Mouse (Mus musculus): ENCODE results near the gene Fgfr2. TPM values are rescaled to one million over a fixed set of nuclear protein-coding genes. Genes with fewer than 3 reads are reported as not detected.

Gene Fgfr2
- polyA plus RNA-seq, 1 experiment from 2014 or later = 137 TPM

GRCm38 (mm10) chr7:131582178-131582577 is 1541.0 kb downstream of the Fgfr2 start:
- H3K9ac ChIP-seq = no peak overlapping the region
- no peaks in the 10 kb centered on the region for H3K36me3 ChIP-seq
- no peak overlapping the region for H3K27ac ChIP-seq (replicated peaks)
- WGBS = 51% methylated on average over 9 of the region's 9 CpGs
- H3K4me1 ChIP-seq = no peaks in the 10 kb centered on the region
- no peak overlapping the region for H3K4me3 ChIP-seq (replicated peaks)
- no peaks in the 10 kb centered on the region for H3K27me3 ChIP-seq
- no peaks in the 10 kb centered on the region for H3K9me3 ChIP-seq (replicated peaks)
- ATAC-seq (ENCODE audit: insufficient number of reproducible peaks, low FRiP score, low TSS enrichment, low read depth) = no peak
- H3K4me2 ChIP-seq (replicated peaks) = no peak overlapping the region

- no peak for ATAC-seq (ENCODE audit: insufficient number of reproducible peaks, low FRiP score, low TSS enrichment, low read depth)
- H3K9ac ChIP-seq = no peak overlapping the region
- H3K9me3 ChIP-seq (replicated peaks) = no peaks in the 10 kb centered on the region
- no peak overlapping the region for H3K4me3 ChIP-seq (replicated peaks)
- H3K27ac ChIP-seq (replicated peaks) = no peak overlapping the region
- 73% methylated on average over 6 of the region's 6 CpGs for WGBS
- H3K36me3 ChIP-seq = peaks cover 30% of the 10 kb centered on the region
- H3K27me3 ChIP-seq = no peaks in the 10 kb centered on the region
- H3K4me1 ChIP-seq = no peaks in the 10 kb centered on the region
- no peak overlapping the region for H3K4me2 ChIP-seq (replicated peaks)
Measured at GRCm38 (mm10) chr7:131575246-131575645, 1547.9 kb downstream of the Fgfr2 start.

DNA sequence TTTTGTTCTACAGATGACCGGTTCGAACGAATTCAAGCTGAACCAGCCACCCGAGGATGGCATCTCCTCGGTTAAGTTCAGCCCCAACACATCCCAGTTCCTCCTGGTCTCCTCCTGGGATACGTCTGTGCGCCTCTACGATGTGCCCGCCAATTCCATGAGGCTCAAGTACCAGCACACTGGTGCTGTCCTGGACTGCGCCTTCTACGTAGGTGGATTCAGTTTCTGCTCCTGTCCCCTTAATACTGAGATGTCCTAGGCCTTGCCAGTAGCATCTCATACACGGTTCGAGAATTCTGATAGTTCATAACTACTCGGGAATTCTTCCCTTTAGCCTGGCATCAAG is 1562.5 kb downstream of the Fgfr2 start:
- Histone ChIP-seq H3K4me1 (peaks cover 21% of the 10 kb centered on the region), H3K36me3 (peaks cover 28% of the 10 kb centered on the region), H3K4me2 (replicated peaks) (peak overlapping the region; percentile 55), H3K27ac (replicated peaks) (peak overlapping the region; percentile 91), H3K27me3 (peaks cover 33% of the 10 kb centered on the region), H3K4me3 (replicated peaks) (peak overlapping the region; percentile 83), H3K9me3 (replicated peaks) (no peaks in the 10 kb centered on the region), H3K9ac (peak overlapping the region; percentile 76)
- WGBS = under 1% methylated on average over 14 of the region's 14 CpGs
- peak; percentile 12; the same call in 1 of the 2 replicates for ATAC-seq (ENCODE audit: insufficient number of reproducible peaks, low FRiP score, low TSS enrichment, low read depth)

DNA sequence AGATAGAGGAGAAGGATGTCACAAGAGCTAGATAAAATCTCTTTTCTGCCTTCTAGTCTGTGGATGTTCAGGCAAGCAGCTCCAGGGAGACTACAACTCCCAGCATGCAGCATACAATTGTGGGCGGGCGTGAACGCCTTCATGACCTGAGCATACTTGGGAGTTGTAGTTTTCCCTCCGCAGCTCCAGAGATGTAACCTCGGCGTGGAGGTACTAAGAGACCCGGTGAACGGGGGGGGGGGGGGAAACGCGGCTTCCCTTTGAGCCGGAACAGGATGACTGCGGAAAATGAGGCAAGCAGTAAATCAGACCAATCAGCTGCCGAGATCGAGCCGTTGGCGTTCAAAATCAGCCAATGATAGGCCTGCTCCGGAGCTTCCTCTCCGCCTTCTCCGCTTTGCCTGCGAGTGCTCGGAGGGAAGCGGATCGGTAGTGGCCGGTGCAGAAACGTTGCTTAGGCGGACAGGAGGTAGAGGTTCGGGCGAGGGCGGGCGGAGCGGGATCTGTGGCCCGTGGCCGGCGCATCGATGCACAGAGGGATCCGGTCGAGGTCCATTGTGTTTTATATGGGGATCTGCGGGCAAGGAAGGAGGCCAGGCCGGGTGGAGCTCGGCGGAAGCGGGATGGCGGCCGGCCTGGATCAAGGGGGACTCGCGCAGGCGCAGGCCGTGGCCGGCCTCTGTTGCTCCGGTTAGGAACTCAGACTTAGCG is 1563.0 kb downstream of the Fgfr2 start, which contains the start of gene Bub3:
Bub3 (plus strand) TSS at position 237 of the 711 bp plus-strand sequence.
- whole genome bisulfite sequencing = under 1% methylated on average over 47 of the region's 51 CpGs
- Histone ChIP-seq H3K27me3 (peaks cover 38% of the 10 kb centered on the region), H3K4me3 (replicated peaks) (peak within 1 kb of the TSS; percentile 83), H3K9ac (peak within 1 kb of the TSS; percentile 76), H3K27ac (replicated peaks) (peak within 1 kb of the TSS; percentile 91), H3K36me3 (peaks cover 26% of the 10 kb centered on the region), H3K9me3 (replicated peaks) (no peaks in the 10 kb centered on the region), H3K4me2 (replicated peaks) (peak within 1 kb of the TSS; percentile 55), H3K4me1 (peaks cover 27% of the 10 kb centered on the region)
- ATAC-seq (ENCODE audit: insufficient number of reproducible peaks, low FRiP score, low TSS enrichment, low read depth) = peak; percentile 94

- Histone ChIP-seq H3K27me3 (peaks cover 62% of the 10 kb centered on the region), H3K4me1 (peaks cover 39% of the 10 kb centered on the region), H3K9ac (no peak overlapping the region), H3K27ac (replicated peaks) (no peak overlapping the region), H3K9me3 (replicated peaks) (no peaks in the 10 kb centered on the region), H3K4me2 (replicated peaks) (no peak overlapping the region), H3K36me3 (peaks cover 6% of the 10 kb centered on the region), H3K4me3 (replicated peaks) (no peak overlapping the region)
- no peak for ATAC-seq (ENCODE audit: insufficient number of reproducible peaks, low FRiP score, low TSS enrichment, low read depth)
- 37% methylated on average over 2 of the region's 2 CpGs for WGBS
Measured at GRCm38 (mm10) chr7:131557751-131558150, 1565.4 kb downstream of the Fgfr2 start.

GRCm38 (mm10) chr7:131556541-131557271 is 1566.4 kb downstream of the Fgfr2 start:
- Histone ChIP-seq H3K9me3 (replicated peaks) (no peaks in the 10 kb centered on the region), H3K9ac (no peak overlapping the region), H3K4me1 (peaks cover 33% of the 10 kb centered on the region), H3K4me3 (replicated peaks) (peak overlapping the region; percentile 9; the same call in 1 of the 2 replicates), H3K27me3 (peaks cover 73% of the 10 kb centered on the region), H3K36me3 (no peaks in the 10 kb centered on the region), H3K4me2 (replicated peaks) (peak overlapping the region; percentile 15), H3K27ac (replicated peaks) (no peak overlapping the region)
- WGBS = 1% methylated on average over 37 of the region's 37 CpGs
- no peak for ATAC-seq (ENCODE audit: insufficient number of reproducible peaks, low FRiP score, low TSS enrichment, low read depth)

DNA sequence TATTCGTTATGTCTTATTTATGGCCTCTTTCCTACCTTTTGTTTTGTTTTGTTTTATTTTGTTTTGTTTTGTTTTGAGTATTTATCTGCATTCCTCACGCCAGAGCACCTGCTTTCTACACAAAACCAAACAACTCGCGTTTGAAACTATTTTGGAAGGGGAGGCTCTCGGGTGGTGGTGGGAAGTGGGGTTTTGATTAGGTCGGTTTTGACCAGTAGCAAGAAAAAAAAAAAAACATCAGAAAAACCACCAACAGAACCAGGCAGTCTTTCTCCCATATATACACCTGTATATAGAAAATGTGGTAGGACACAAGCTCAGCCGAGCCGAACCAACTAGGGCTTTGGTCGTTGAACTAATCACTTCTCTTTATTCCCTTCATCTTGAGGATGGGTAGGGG is 1567.0 kb downstream of the Fgfr2 start:
- ATAC-seq (ENCODE audit: insufficient number of reproducible peaks, low FRiP score, low TSS enrichment, low read depth) = no peak
- Histone ChIP-seq H3K4me1 (peaks cover 30% of the 10 kb centered on the region), H3K9ac (no peak overlapping the region), H3K4me2 (replicated peaks) (no peak overlapping the region), H3K36me3 (no peaks in the 10 kb centered on the region), H3K27me3 (peaks cover 78% of the 10 kb centered on the region), H3K4me3 (replicated peaks) (peak overlapping the region; percentile 26; the same call in 1 of the 2 replicates), H3K9me3 (replicated peaks) (no peaks in the 10 kb centered on the region), H3K27ac (replicated peaks) (no peak overlapping the region)
- WGBS = 2% methylated on average over 9 of the region's 9 CpGs

GRCm38 (mm10) chr7:131555301-131556081 is 1567.7 kb downstream of the Fgfr2 start:
- under 1% methylated on average over 68 of the region's 68 CpGs for WGBS

GRCm38 (mm10) chr7:131554341-131555180 is 1568.6 kb downstream of the Fgfr2 start:
- Histone ChIP-seq H3K27me3 (peaks cover 93% of the 10 kb centered on the region), H3K36me3 (no peaks in the 10 kb centered on the region), H3K9ac (no peak overlapping the region), H3K4me1 (peaks cover 28% of the 10 kb centered on the region), H3K9me3 (replicated peaks) (no peaks in the 10 kb centered on the region), H3K4me2 (replicated peaks) (peak overlapping the region; percentile 46), H3K27ac (replicated peaks) (no peak overlapping the region), H3K4me3 (replicated peaks) (peak overlapping the region; percentile 30)
- no peak for ATAC-seq (ENCODE audit: insufficient number of reproducible peaks, low FRiP score, low TSS enrichment, low read depth)
- WGBS = under 1% methylated on average over 45 of the region's 45 CpGs

More at GRCm38 (mm10) chr7:131555301-131556081, 1567.7 kb downstream of the Fgfr2 start:
- Histone ChIP-seq H3K9ac (no peak overlapping the region), H3K4me3 (replicated peaks) (peak overlapping the region; percentile 26), H3K27ac (replicated peaks) (no peak overlapping the region), H3K36me3 (no peaks in the 10 kb centered on the region), H3K4me1 (peaks cover 28% of the 10 kb centered on the region), H3K9me3 (replicated peaks) (no peaks in the 10 kb centered on the region), H3K4me2 (replicated peaks) (peak overlapping the region; percentile 36; the same call in 1 of the 2 replicates), H3K27me3 (peaks cover 85% of the 10 kb centered on the region)
- ATAC-seq (ENCODE audit: insufficient number of reproducible peaks, low FRiP score, low TSS enrichment, low read depth) = no peak

DNA sequence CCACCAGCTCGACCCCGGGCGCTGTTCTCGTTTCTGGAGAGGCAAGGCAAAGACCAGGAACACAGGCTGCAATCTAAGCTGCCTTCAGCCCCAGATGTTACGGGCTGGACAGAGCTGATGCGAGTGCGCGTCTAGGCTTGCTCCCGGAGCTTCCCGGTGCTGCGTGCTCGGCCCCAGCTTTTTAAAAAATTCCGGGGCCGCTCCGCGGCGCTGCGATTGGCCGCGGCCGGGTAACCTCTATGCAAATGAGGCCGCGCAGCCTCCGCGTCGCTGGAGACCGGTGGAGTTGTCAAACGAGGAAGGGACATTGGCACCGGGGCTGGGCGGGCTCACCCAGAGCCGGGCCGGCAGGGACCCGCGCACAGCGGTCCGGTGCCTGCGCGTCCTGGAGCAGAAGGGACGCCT is 1569.4 kb downstream of the Fgfr2 start:
- Histone ChIP-seq H3K36me3 (no peaks in the 10 kb centered on the region), H3K27ac (replicated peaks) (no peak overlapping the region), H3K9ac (no peak overlapping the region), H3K4me2 (replicated peaks) (peak overlapping the region; percentile 46), H3K27me3 (peaks cover 97% of the 10 kb centered on the region), H3K4me3 (replicated peaks) (peak overlapping the region; percentile 30), H3K9me3 (replicated peaks) (no peaks in the 10 kb centered on the region), H3K4me1 (peaks cover 28% of the 10 kb centered on the region)
- no peak; the same call in 1 of the 2 replicates for ATAC-seq (ENCODE audit: insufficient number of reproducible peaks, low FRiP score, low TSS enrichment, low read depth)
- WGBS = 0% methylated on average over 33 of the region's 39 CpGs

Measured in embryonic facial prominence, embryonic 15.5 days (tissue).